Mouse (Mus musculus) spleen, adult 2 months (tissue): ENCODE measurements around the gene Fam241a.

Experiments
- CTCF ChIP-seq: fragments of 200-500 bp; IDR thresholded peaks from 2 replicates; pipeline ENCODE4 v1.5.1; 2011; ENCODE audit warnings: mild to moderate bottlenecking, inconsistent platforms; ENCODE audit not compliant: insufficient read depth, insufficient read length, insufficient replicate concordance; ENCODE audit errors: extremely low read depth
- POLR2A ChIP-seq: fragments of 200-500 bp; IDR thresholded peaks from 2 replicates; pipeline ENCODE4 v1.6.1; 2011; ENCODE audit warnings: low read depth, low read length, inconsistent platforms

GRCm38 (mm10) chr3:127826503-127826902, 69.6 kb downstream of the Fam241a start:
- no peak for TF ChIP-seq CTCF
- no peak for TF ChIP-seq POLR2A
